Mouse (Mus musculus) G1E (cell line): ENCODE results near the gene Apol7e.

Source experiments
- CTCF ChIP-seq: IDR thresholded peaks from 2 replicates; pipeline ENCODE4 v1.5.1; 2012; ENCODE audit warnings: low read depth, low read length, inconsistent platforms, mixed read lengths
- GATA1 ChIP-seq: IDR thresholded peaks from 2 replicates; pipeline ENCODE4 v1.6.1; 2012; ENCODE audit warnings: borderline replicate concordance, low read length, inconsistent platforms, mixed read lengths
- GATA2 ChIP-seq: IDR thresholded peaks from 2 replicates; pipeline ENCODE4 v1.6.1; 2012; ENCODE audit warnings: low read depth, low read length, inconsistent platforms, borderline replicate concordance
- POLR2AphosphoS5 ChIP-seq: IDR thresholded peaks from 2 replicates; pipeline ENCODE4 v1.6.1; 2012; ENCODE audit warnings: low read depth, low read length, inconsistent platforms; ENCODE audit not compliant: insufficient replicate concordance
- TAL1 ChIP-seq: conservative IDR thresholded peaks from 2 replicates; pipeline ENCODE4 v1.6.1; 2012; ENCODE audit warnings: low read depth, low read length, inconsistent platforms, mixed read lengths

GRCm38 (mm10) chr15:77766981-77767380, 68.3 kb downstream of the Apol7e start:
- TF ChIP-seq CTCF, result no peak
- TF ChIP-seq GATA1, result no peak
- no peak for TF ChIP-seq TAL1
- no peak for TF ChIP-seq POLR2AphosphoS5
- no peak for TF ChIP-seq GATA2
